Mouse (Mus musculus): ENCODE results near the gene Cyp2t4.

Cyp2t4 gene

DNA sequence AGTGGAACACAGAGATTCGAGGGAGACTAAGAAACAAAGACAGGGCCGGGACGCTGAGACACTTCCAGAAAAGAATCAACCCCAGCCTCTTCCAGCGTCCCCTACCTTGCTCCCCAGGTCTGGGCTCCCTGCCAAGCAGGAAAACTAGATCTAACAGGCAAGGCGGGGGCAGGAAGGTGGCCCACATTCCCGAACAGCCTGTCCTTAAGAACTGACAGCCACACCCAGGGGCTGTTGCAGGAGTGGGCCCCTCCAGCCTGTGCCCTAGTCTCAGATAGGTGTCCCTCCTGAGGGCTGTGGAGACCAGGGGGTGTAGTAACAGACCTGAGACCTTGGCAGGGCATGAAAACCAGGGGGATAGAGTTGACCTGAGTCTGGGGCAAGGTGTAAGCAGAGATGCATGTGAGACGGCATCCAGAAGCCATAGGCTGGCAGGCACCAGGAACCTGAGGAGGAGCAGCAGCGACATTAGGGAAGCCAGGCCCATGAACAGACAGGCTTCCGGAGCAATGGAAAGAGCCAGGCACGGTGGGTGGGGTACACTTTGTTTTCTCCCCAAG lies at the start of gene Cyp2t4:
TSS of gene Cyp2t4 (plus strand) at position 510 of the 560 bp plus-strand sequence.
- in situ Hi-C loops (cut with MboI) = loop anchor here (10.0 kb wide), 1 partner anchor 82 kb away; the partner anchor contains the start of gene Coq8b

DNA sequence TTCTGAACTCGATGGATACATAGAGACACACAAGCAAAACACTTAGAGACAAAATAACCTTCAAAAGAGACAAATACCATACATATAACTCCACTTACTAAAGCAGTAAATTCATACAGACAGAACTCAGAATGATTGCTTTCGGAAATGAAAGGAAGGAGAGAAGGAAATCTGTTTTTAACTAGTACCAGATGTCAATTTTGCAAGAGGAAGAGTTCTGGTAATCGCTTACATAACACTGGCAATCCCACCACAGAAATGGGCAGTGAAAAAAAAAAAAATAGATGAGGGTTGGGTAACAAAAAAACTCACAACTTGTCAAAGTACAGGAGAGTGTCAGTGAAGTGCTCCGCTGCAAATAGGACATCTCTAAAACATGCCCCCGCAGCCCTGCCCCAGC lies 48.6 kb upstream of the Cyp2t4 start:
- in situ Hi-C loops (cut with MboI) = no loop called here

DNA sequence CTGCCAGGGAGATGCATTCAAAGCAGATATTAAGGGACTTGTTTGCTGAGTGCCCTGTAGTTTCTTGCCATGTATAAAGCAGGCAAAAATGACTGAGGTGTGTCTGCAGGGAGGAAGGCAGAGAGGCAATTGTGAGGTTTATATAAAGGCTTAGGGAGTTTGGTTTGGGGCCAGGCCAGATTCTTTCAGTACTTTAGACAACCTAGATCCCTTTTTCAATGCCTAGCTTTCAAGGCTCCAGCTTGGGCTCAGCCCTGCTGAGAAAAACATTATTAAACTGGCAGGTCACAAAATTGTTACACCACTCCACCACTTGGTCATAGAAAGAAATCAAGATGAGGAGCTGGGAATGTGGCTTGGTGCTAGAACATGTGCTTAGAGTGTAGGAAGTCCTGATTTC lies 43.2 kb upstream of the Cyp2t4 start:
- in situ Hi-C loops (cut with MboI) = no loop called here

GRCm38 (mm10) chr7:27111038-27111437 lies 42.5 kb upstream of the Cyp2t4 start:
- in situ Hi-C loops (cut with MboI) = no loop called here

DNA sequence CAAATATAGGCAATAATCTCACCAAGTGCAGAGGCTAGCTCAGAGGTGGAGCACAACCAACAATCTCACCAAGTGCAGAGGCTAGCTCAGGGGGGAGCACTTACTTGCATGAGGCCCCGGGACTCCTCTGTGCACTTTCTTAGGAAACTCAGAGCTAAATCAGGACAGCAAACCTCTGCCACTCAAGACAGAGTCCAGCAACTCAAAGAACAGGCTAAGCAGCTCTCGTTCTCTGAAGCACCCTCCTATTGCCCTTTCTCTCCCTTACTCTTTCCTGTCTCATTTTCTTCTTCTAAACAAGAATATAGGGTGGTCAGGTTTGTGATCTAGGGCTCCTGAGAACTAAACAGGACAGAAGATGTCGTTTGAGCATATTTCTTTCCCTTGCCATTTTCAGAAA lies 41.5 kb upstream of the Cyp2t4 start:
- in situ Hi-C loops (cut with MboI) = no loop called here

DNA sequence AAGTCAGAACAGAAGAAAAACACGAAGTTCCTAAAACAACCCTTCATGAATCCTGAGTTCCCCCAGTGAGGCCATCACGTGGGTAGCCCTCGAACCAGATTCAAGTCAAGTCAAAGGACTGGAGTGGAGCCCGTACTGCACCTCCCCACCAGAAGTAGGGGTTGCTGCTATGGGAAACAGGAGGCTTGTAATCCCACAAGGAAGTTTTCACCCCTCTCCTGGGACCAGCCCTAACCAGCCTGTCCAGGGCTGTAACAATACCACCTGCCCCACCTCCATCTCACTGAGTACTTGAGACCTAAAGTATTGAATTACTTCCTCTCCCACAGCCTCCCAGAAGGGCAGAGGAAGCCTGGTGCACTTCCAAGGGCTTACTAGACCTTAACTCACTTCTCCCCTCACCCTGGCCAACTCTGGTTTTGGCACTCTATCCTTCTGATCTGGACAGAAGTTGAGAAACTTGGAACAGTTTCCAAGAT lies 35.4 kb upstream of the Cyp2t4 start:
- in situ Hi-C loops (cut with MboI) = no loop called here

DNA sequence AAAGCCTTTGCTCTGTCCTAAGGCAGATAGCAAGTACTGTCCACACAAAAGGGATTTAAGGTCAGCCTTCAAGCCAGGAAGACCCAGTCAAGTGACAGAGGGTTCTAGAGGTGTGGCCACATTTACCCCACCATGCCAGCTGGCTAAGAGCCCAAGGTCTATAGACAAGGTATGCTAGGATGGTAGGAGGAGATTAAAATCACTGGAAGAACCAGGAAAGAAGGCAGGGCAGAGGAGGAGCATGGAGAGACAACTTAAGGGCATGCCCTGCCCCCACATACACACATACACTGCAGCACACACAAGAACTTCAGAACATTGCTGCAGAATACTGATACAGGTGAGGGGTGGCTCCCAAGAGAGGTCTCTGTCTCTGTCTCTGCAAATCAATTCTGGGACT lies 33.8 kb upstream of the Cyp2t4 start, which contains the start of gene Cyp2f2:
TSS of gene Cyp2f2 (plus strand) at position 234 of the 400 bp plus-strand sequence.
- in situ Hi-C loops (cut with MboI) = no loop called here

- in situ Hi-C loops (cut with MboI) = no loop called here
These were observed 29.1 kb upstream of the Cyp2t4 start for GRCm38 (mm10) chr7:27124305-27124832.

- in situ Hi-C loops (cut with MboI) = no loop called here
These were observed 28.5 kb upstream of the Cyp2t4 start for GRCm38 (mm10) chr7:27124969-27125368.

DNA sequence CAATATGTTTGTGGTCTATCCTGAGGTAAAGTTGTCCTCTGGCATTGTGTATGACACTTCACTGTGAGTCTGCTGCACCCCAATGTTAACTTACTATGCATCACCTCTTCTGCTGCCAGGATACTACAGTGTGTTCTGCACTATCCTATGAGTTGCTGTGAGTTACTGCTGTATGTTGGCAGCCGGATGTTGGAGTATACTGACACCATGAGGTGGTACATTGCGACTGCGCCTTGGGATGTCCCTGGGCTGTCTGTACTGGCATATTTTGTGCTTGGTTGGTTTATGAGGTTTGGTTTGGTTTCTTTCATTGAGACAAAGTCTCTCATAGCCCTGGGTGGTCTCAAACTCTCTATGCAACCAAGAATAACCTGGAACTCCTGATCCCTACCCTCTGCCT lies 25.4 kb upstream of the Cyp2t4 start:
- in situ Hi-C loops (cut with MboI) = no loop called here

GRCm38 (mm10) chr7:27128946-27129345 lies 24.6 kb upstream of the Cyp2t4 start:
- in situ Hi-C loops (cut with MboI) = no loop called here

- in situ Hi-C loops (cut with MboI) = no loop called here
These were observed 23.7 kb upstream of the Cyp2t4 start for GRCm38 (mm10) chr7:27129811-27130210.

DNA sequence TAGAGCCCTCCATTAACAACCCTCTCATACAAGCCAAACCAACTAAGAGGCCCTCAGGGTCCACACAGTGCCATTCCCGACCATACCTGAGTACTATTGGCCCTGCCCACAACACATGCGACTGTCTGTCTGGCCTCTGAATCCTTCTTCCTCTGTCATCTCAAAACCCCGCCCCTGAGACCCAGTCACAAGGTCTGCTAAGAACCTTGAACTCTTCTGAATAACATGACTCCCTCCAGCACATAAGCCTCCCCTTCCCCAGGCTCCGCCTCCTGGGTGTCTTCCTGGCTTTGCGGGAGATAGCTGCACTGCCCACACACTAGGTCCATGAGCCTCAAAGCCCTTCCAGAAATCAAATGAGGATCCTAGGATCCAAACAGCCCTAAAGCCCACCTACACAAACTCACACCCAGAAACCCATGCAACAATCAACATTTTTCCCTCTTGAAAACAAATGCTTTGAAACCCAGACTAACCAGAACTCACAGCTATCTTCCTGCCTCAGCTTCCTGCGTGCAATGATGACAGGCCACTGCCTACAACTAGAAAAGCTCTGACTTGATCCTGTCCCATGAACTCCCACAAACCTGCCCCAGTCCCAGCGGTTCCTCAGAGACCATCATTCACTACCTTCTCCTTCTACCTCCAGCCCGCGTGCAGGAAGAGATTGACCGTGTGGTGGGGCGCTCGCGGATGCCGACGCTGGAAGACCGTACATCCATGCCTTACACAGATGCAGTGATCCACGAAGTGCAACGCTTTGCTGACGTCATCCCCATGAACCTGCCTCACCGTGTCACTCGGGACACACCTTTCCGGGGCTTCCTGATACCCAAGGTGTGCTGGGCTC lies 22.8 kb upstream of the Cyp2t4 start:
- in situ Hi-C loops (cut with MboI) = no loop called here

GRCm38 (mm10) chr7:27131387-27131786 lies 22.1 kb upstream of the Cyp2t4 start:
- in situ Hi-C loops (cut with MboI) = no loop called here

DNA sequence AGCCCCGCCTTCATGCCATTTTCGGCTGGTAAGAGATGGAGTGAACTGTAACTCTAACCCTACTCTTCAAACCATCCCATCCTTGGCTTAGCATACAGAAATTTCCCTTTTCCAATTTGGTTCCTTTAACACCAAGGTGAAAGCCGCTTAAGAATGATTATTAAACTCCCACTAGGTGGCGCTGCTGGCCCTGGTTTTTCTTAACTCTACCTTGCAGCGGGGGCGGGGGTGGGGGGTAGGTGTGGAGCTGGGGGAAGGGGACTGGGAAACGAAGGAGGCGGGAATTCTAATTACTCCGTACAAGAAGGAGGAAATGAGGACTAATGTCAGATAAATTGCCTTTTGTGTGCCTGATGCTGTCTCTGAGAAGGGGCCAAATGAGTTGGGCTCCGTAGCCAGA lies 20.9 kb upstream of the Cyp2t4 start:
- in situ Hi-C loops (cut with MboI) = no loop called here

GRCm38 (mm10) chr7:27133156-27133555 lies 20.4 kb upstream of the Cyp2t4 start:
- in situ Hi-C loops (cut with MboI) = no loop called here

GRCm38 (mm10) chr7:27133757-27134156 lies 19.8 kb upstream of the Cyp2t4 start:
- in situ Hi-C loops (cut with MboI) = no loop called here

DNA sequence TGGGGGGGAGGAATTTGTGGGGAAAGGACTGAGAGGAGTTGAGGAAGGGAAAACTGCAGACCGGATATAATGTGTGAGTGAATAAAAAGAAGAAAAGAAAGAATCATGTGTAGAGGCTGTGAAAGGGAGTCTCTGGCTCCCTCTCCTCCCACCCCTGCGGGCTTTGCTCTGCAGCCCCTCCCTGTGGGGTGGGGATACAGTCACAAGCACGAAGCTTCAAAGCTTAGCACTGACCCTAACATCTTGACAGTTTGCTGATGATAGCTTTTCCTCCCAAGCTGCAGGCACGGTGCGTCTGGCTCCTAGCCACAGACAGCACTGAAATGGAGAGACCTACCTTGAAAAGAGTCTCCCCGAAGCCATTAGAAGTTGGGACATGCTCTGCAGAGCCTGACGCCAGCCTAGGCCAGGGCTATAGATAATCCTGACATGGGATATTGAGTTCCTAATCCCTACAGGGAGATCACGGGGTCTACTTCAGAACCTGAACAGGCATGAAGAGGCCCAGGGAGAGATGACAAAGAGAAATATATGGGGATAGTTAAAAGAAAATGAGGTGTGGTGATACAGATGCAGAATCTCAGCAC lies 17.0 kb upstream of the Cyp2t4 start:
- in situ Hi-C loops (cut with MboI) = no loop called here

DNA sequence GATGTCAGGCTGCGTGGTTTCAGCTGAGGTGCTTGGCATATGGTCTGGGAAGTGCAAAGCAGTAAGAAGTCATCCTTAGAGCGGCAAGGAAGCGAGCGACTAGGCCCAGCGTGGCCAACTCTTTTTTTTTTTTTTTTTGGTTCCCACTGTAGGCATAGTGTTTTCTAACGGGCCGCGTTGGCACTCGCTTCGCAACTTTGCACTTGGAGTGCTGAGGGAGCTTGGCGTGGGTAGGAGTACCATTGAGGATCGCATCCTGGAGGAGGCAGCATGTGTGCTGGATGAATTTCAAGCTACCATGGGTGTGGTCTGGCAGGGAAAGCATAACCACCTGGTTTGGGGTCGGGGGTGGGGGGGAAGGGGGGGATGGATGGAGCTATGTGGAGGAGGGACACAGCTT lies 2.5 kb downstream of the Cyp2t4 start:
- in situ Hi-C loops (cut with MboI) = loop anchor here (5.0 to 10.0 kb wide), 2 partner anchors 36 to 79 kb away; partner anchors contain the start of gene Coq8b

DNA sequence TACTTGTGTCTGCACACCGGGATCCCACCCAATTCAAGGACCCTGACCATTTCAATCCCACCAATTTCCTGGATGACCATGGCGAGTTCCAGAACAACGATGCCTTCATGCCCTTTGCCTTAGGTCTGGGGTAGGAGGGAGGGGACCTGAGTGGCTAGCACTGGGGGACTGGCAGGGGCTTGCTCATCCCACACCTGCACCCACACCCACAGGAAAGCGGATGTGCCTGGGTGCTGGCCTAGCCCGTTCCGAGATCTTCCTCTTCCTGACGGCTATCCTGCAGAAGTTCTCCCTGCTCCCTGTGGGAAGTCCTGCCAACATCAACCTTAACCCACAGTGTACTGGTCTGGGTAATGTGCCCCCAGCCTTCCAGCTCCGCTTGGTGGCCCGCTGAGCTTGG lies 4.7 kb downstream of the Cyp2t4 start:
- in situ Hi-C loops (cut with MboI) = loop anchor here (5.0 to 10.0 kb wide), 2 partner anchors 34 to 77 kb away; partner anchors contain the start of gene Coq8b

DNA sequence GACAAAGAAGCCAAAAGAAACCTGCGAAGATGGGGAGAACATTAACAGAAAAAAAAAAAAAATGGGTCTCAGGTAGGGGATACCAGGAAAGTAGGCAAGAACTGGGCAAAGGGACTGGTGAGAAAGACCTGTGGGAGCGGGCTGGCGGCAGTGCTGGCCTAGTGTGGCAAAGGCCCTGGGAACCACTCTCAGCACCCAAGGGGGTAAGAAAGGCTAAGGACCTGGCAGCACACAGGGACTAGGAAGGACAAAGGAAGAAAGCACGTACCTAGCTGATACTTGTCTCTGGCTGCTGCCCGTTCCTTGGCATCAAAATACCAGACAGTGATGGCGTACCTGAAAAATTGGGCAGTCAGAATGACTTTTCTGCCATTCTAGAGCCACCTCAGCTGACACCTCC lies 5.7 kb downstream of the Cyp2t4 start:
- in situ Hi-C loops (cut with MboI) = loop anchor here (5.0 to 10.0 kb wide), 2 partner anchors 33 to 76 kb away; partner anchors contain the start of gene Coq8b

DNA sequence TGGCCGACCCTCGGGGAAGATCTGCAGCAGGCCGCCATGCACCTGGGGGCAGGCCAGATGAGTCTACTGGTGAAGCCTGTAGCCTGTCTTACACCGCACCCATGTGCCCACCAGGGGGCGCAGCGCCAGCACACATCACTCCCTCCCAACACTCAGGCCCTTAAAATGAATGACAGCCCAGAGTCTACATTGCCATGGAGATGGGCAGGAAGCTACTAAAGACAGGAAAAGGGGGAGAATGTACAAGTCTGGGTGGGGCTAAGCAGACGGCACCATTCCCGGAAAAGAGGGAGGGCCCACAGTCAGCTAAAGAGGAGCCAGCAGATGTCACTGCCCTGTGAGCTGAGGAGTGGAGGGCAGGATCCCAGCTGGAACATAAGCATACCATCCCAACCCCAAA lies 6.4 kb downstream of the Cyp2t4 start:
- in situ Hi-C loops (cut with MboI) = loop anchor here (5.0 to 10.0 kb wide), 2 partner anchors 32 to 75 kb away; partner anchors contain the start of gene Coq8b

All from mature B cell (primary cell).